Mouse (Mus musculus) thymus, adult 18-20 months (tissue): Measurements from ENCODE around the gene Lsm10.
A peak's percentile ranks its signal among the peaks of the same experiment; 100 is the strongest.

Experiments
- DNase-seq, 2 experiments: peaks; one replicate each; pipeline ENCODE4 v3.0.0; 2022; ENCODE audit warnings: mixed read lengths in 2 of 2

The Lsm10 gene

GRCm38 (mm10) chr4:126097711-126098253, 1.4 kb downstream of the Lsm10 start:
- DNase-seq: no peak

GRCm38 (mm10) chr4:126099365-126099764, 2.9 kb downstream of the Lsm10 start:
- no peak for DNase-seq

GRCm38 (mm10) chr4:126100764-126101163, 4.3 kb downstream of the Lsm10 start:
- no peak for DNase-seq

- DNase-seq: no peak
Measured at GRCm38 (mm10) chr4:126102061-126102841, 5.8 kb downstream of the Lsm10 start.

GRCm38 (mm10) chr4:126103057-126103581, 6.7 kb downstream of the Lsm10 start:
- peak; percentile 56 to 69 for DNase-seq

- peak; percentile 92 to 93 for DNase-seq
Measured at GRCm38 (mm10) chr4:126103590-126104068, 7.2 kb downstream of the Lsm10 start, which contains the start of gene Stk40. Gene Stk40, plus strand, starts transcription at chr4:126103957.

- peak; percentile 22 to 39 for DNase-seq
Measured at GRCm38 (mm10) chr4:126104261-126105075, 8.0 kb downstream of the Lsm10 start.

- no peak for DNase-seq
Measured at GRCm38 (mm10) chr4:126105131-126105783, 8.8 kb downstream of the Lsm10 start.

- DNase-seq: no peak
Measured at GRCm38 (mm10) chr4:126108061-126108740, 11.8 kb downstream of the Lsm10 start.

- no peak for DNase-seq
Measured at GRCm38 (mm10) chr4:126109613-126110373, 13.4 kb downstream of the Lsm10 start.

- peak; percentile 75 to 80 for DNase-seq
Measured at GRCm38 (mm10) chr4:126110374-126111152, 14.1 kb downstream of the Lsm10 start.

- DNase-seq: no peak
Measured at GRCm38 (mm10) chr4:126111153-126111549, 14.7 kb downstream of the Lsm10 start.

GRCm38 (mm10) chr4:126113243-126113642, 16.8 kb downstream of the Lsm10 start:
- DNase-seq: no peak

- DNase-seq: peak; percentile 33 to 37
Measured at GRCm38 (mm10) chr4:126113943-126114342, 17.5 kb downstream of the Lsm10 start.

GRCm38 (mm10) chr4:126115411-126115810, 19.0 kb downstream of the Lsm10 start:
- DNase-seq: no peak

GRCm38 (mm10) chr4:126115871-126116521, 19.6 kb downstream of the Lsm10 start:
- DNase-seq: no peak

GRCm38 (mm10) chr4:126117116-126117515, 20.7 kb downstream of the Lsm10 start:
- DNase-seq: no peak

- no peak for DNase-seq
Measured at GRCm38 (mm10) chr4:126118651-126119050, 22.2 kb downstream of the Lsm10 start.

- no peak for DNase-seq
Measured at GRCm38 (mm10) chr4:126119051-126119450, 22.6 kb downstream of the Lsm10 start.

- no peak for DNase-seq
Measured at GRCm38 (mm10) chr4:126120052-126120451, 23.6 kb downstream of the Lsm10 start.
